Mouse (Mus musculus) cortical plate, adult 2 months (tissue): ENCODE measurements around the gene Zp3r.

Experiments used
- CTCF ChIP-seq: fragments of 200-500 bp; IDR thresholded peaks from 2 replicates; pipeline ENCODE4 v1.5.1; 2011; ENCODE audit warnings: mild to moderate bottlenecking, control low read depth, low read length; ENCODE audit not compliant: insufficient read depth; ENCODE audit errors: extremely low read depth
- POLR2A ChIP-seq: fragments of 200-500 bp; IDR thresholded peaks from 2 replicates; pipeline ENCODE4 v1.6.1; 2011; ENCODE audit warnings: mild to moderate bottlenecking, low read length, control low read depth; ENCODE audit not compliant: insufficient read depth; ENCODE audit errors: extremely low read depth

GRCm38 (mm10) chr1:130588659-130589058, 40.8 kb downstream of the Zp3r start:
- TF ChIP-seq CTCF = no peak
- no peak for TF ChIP-seq POLR2A
